Mouse (Mus musculus) CH12.LX (cell line): ENCODE data around the gene Fgf22. TPM values are rescaled to one million over a fixed set of nuclear protein-coding genes. Genes with fewer than 3 reads are reported as not detected.

Experiments
- DNase-seq: peaks from one replicate; pipeline ENCODE4 v3.0.0-alpha.2; 2013; ENCODE audit errors: extremely low read depth
- H3K27ac ChIP-seq: 2 replicates; pipeline ENCODE4 v1.5.1; 2012; ENCODE audit warnings: low read depth, mild to moderate bottlenecking, control low read depth, moderate library complexity; ENCODE audit not compliant: insufficient read depth
- H3K27me3 ChIP-seq: replicated peaks from 2 replicates; pipeline ENCODE3; 2012; ENCODE audit warnings: inconsistent platforms
- H3K36me3 ChIP-seq, 2 experiments: replicated peaks in 1 of 2; 2 replicates each; pipeline versions ENCODE3 to v1.6.1; 2012; ENCODE audit warnings: inconsistent platforms in 1 of 2, low read length in 1 of 2, mild to moderate bottlenecking in 1 of 2, mixed read lengths in 1 of 2, moderate library complexity in 1 of 2; ENCODE audit not compliant: control insufficient read depth in 1 of 2, insufficient read depth in 1 of 2
- H3K4me1 ChIP-seq, 2 experiments: 2 replicates each; pipeline ENCODE4 v1.6.1; 2012; ENCODE audit warnings: inconsistent platforms in 1 of 2, moderate library complexity in 1 of 2; ENCODE audit not compliant: insufficient read depth in 2 of 2, control insufficient read depth in 1 of 2
- H3K4me2 ChIP-seq: 2 replicates; pipeline ENCODE4 v1.6.1; 2012; ENCODE audit warnings: low read depth, mild to moderate bottlenecking, control low read depth; ENCODE audit not compliant: poor library complexity, insufficient read depth, severe bottlenecking
- H3K4me3 ChIP-seq, 3 experiments: fragments of 150-350 bp in 1 of 3; sonication (generic) in 1 of 3; replicated peaks in 1 of 3; 2 replicates each; pipeline versions ENCODE3 to v1.5.1; 2011 to 2012; ENCODE audit warnings: low read depth in 2 of 3, low read length in 2 of 3, mild to moderate bottlenecking in 2 of 3, moderate library complexity in 2 of 3, control low read depth in 1 of 3, improper control_type of control experiment in 1 of 3, inconsistent platforms in 1 of 3, mixed read lengths in 1 of 3; ENCODE audit not compliant: poor library complexity in 1 of 3
- H3K79me2 ChIP-seq: replicated peaks from 2 replicates; pipeline ENCODE4 v1.6.1; 2012; ENCODE audit warnings: mild to moderate bottlenecking, moderate library complexity; ENCODE audit not compliant: control insufficient read depth, poor library complexity, insufficient read depth, severe bottlenecking; ENCODE audit errors: extremely low read depth
- H3K9ac ChIP-seq: 2 replicates; pipeline ENCODE4 v1.6.1; 2012; ENCODE audit warnings: low read depth, mild to moderate bottlenecking, control low read depth, moderate library complexity; ENCODE audit not compliant: insufficient read depth
- H3K9me3 ChIP-seq: replicated peaks from 2 replicates; pipeline ENCODE3; 2012; ENCODE audit warnings: low read length, inconsistent platforms, mixed read lengths
- CTCF ChIP-seq, 2 experiments: IDR thresholded peaks in 1 of 2; conservative IDR thresholded peaks in 1 of 2; 2 replicates each; pipeline ENCODE4 v1.5.1; 2011 to 2012; ENCODE audit warnings: low read depth in 2 of 2, low read length in 2 of 2, improper control_type of control experiment in 1 of 2, inconsistent platforms in 1 of 2, mild to moderate bottlenecking in 1 of 2, moderate library complexity in 1 of 2
- ELF1 ChIP-seq: IDR thresholded peaks from 2 replicates; pipeline ENCODE4 v1.6.1; 2014; ENCODE audit warnings: low read depth, mild to moderate bottlenecking, inconsistent platforms, low read length, improper control_type of control experiment
- ETS1 ChIP-seq: conservative IDR thresholded peaks from 2 replicates; pipeline ENCODE4 v1.6.1; 2012; ENCODE audit warnings: low read depth, mild to moderate bottlenecking, inconsistent platforms, low read length, improper control_type of control experiment, moderate library complexity
- GABPA ChIP-seq: IDR thresholded peaks from 2 replicates; pipeline ENCODE4 v1.6.1; 2012; ENCODE audit warnings: low read depth, low read length, improper control_type of control experiment, inconsistent platforms; ENCODE audit not compliant: insufficient replicate concordance
- HCFC1 ChIP-seq: IDR thresholded peaks from 2 replicates; pipeline ENCODE4 v1.6.1; 2012; ENCODE audit warnings: low read depth, mild to moderate bottlenecking, inconsistent platforms, low read length, improper control_type of control experiment
- JUN ChIP-seq: IDR thresholded peaks from 2 replicates; pipeline ENCODE4 v1.6.1; 2011; ENCODE audit warnings: low read depth, mild to moderate bottlenecking, low read length, improper control_type of control experiment, moderate library complexity; ENCODE audit not compliant: insufficient read depth
- MAFK ChIP-seq: IDR thresholded peaks from 2 replicates; pipeline ENCODE4 v1.6.1; 2011; ENCODE audit warnings: low read length, improper control_type of control experiment; ENCODE audit not compliant: insufficient replicate concordance
- MYC ChIP-seq: IDR thresholded peaks from 2 replicates; pipeline ENCODE4 v1.6.1; 2011; ENCODE audit warnings: low read depth, mild to moderate bottlenecking, improper control_type of control experiment, low read length
- NRF1 ChIP-seq: IDR thresholded peaks from 2 replicates; pipeline ENCODE4 v1.6.1; 2014; ENCODE audit warnings: low read depth, mild to moderate bottlenecking, inconsistent platforms, low read length, improper control_type of control experiment, moderate library complexity
- RCOR1 ChIP-seq: conservative IDR thresholded peaks from 2 replicates; pipeline ENCODE4 v1.6.1; 2012; ENCODE audit warnings: low read depth, mild to moderate bottlenecking, inconsistent platforms, low read length, improper control_type of control experiment
- SMC3 ChIP-seq: IDR thresholded peaks from 2 replicates; pipeline ENCODE4 v1.6.1; 2011; ENCODE audit warnings: low read depth, low read length, improper control_type of control experiment
- TBP ChIP-seq: conservative IDR thresholded peaks from 2 replicates; pipeline ENCODE4 v1.6.1; 2011; ENCODE audit warnings: low read depth, low read length, improper control_type of control experiment
- USF1 ChIP-seq: IDR thresholded peaks from 2 replicates; pipeline ENCODE4 v1.6.1; 2014; ENCODE audit warnings: low read depth, mild to moderate bottlenecking, inconsistent platforms, low read length, improper control_type of control experiment
- USF2 ChIP-seq: conservative IDR thresholded peaks from 2 replicates; pipeline ENCODE4 v1.6.1; 2011; ENCODE audit warnings: low read depth, low read length, improper control_type of control experiment
- ZC3H11A ChIP-seq: IDR thresholded peaks from 2 replicates; pipeline ENCODE4 v1.6.1; 2012; ENCODE audit warnings: low read depth, mild to moderate bottlenecking, inconsistent platforms, low read length, improper control_type of control experiment
- dilution Hi-C: fragments of 300-500 bp; cut with MboI; formaldehyde crosslinking; loops from 2 replicates; pipeline ENCODE4 v1.14.3; 2020; ENCODE audit warnings: low sequenced_read_pairs; ENCODE audit not compliant: extremely low pct_unique_long_range_greater_than_20kb, extremely low pct_ligation_motif_present
- in situ Hi-C: fragments of 300-500 bp; cut with MboI; formaldehyde crosslinking; loops from 3 replicates; pipeline ENCODE4 v1.14.3; 2019; ENCODE audit warnings: low sequenced_read_pairs, low pct_ligation_motif_present, low pct_unique_long_range_greater_than_20kb, mixed read lengths
- polyA plus RNA-seq: library from polyadenylated mRNA; unstranded; fragments of >175 nt; gene quantifications from 2 replicates; pipeline ENCODE4 v1.2.1, GENCODE M21; 2012; ENCODE audit warnings: low read depth; ENCODE audit not compliant: insufficient read length
- total RNA-seq, 2 experiments: library from RNA; depleted of rRNA; stranded (reverse); fragments of 300-350 nt in 1 of 2; fragments of >200 nt in 1 of 2; gene quantifications; 2 replicates each; pipeline ENCODE4 v1.2.3; 2012 to 2014

Fgf22 gene
- total and polyA plus RNA-seq, 3 experiments, result not detected

- H3K9me3 ChIP-seq, result peaks cover 5% of the 10 kb centered on the region
- H3K36me3 ChIP-seq, result no peaks in the 10 kb centered on the region
- DNase-seq, result no peak
- in situ Hi-C loops, result no loop called here
- TF ChIP-seq JUN (no peak), CTCF (conservative IDR thresholded peaks at IDR 0.05 in 1 of 2, IDR thresholded peaks at IDR 0.05 in 1 of 2; ENCODE audit: low read depth in 2 of 2, low read length in 2 of 2) (0 out of 4 replicates have a peak, but pooled peaks of 1 of the 2 experiments have one; percentile 2)
- H3K4me2 ChIP-seq, result no peak overlapping the region
- H3K9ac ChIP-seq, result no peak overlapping the region
- dilution Hi-C loops, result no loop called here
- H3K4me3 ChIP-seq, result no peak overlapping the region
- H3K4me1 ChIP-seq, result peaks cover 8 to 33% of the 10 kb centered on the region in 2 experiments
- no peaks in the 10 kb centered on the region for H3K79me2 ChIP-seq
- H3K27ac ChIP-seq, result no peak overlapping the region
- peaks cover 28% of the 10 kb centered on the region for H3K27me3 ChIP-seq
Measured at GRCm38 (mm10) chr10:79795905-79796304, 41.0 kb downstream of the Fgf22 start.

- in situ Hi-C loops, result no loop called here
- TF ChIP-seq NRF1 (no peak), MAFK (no peak), SMC3 (no peak), GABPA (no peak), MYC (no peak), USF2 (no peak), ZC3H11A (no peak), TBP (no peak), RCOR1 (no peak), HCFC1 (no peak), USF1 (no peak)
- Histone ChIP-seq H3K79me2 (no peaks in the 10 kb centered on the region), H3K27me3 (peaks cover 24% of the 10 kb centered on the region), H3K4me2 (no peak overlapping the region), H3K27ac (no peak overlapping the region), H3K4me3 (no peak overlapping the region), H3K9ac (no peak overlapping the region), H3K36me3 (no peaks in the 10 kb centered on the region), H3K4me1 (peaks cover 8 to 33% of the 10 kb centered on the region in 2 experiments), H3K9me3 (peaks cover 5% of the 10 kb centered on the region)
- no peak for DNase-seq
- dilution Hi-C loops, result no loop called here
Measured at GRCm38 (mm10) chr10:79797326-79797725, 42.5 kb downstream of the Fgf22 start.

- dilution Hi-C loops, result no loop called here
- in situ Hi-C loops, result no loop called here
- H3K9me3 ChIP-seq, result peaks cover 5% of the 10 kb centered on the region
- TF ChIP-seq ETS1 (no peak), ELF1 (peak; percentile 22; the same call in 1 of the 2 replicates)
- TF ChIP-seq, all 38 proteins: peak for 1
- peaks cover 24% of the 10 kb centered on the region for H3K27me3 ChIP-seq
- no peaks in the 10 kb centered on the region for H3K36me3 ChIP-seq
- no peak overlapping the region for H3K4me2 ChIP-seq
- DNase-seq, result no peak
- H3K79me2 ChIP-seq, result no peaks in the 10 kb centered on the region
- no peak overlapping the region for H3K27ac ChIP-seq
- no peak overlapping the region for H3K9ac ChIP-seq
- H3K4me3 ChIP-seq, result no peak overlapping the region
- H3K4me1 ChIP-seq, result peaks cover 5 to 27% of the 10 kb centered on the region in 2 experiments
Measured at GRCm38 (mm10) chr10:79798289-79798928, 43.5 kb downstream of the Fgf22 start.
